Mouse (Mus musculus): Measurements from ENCODE around the gene Olfr441.
"Not testable (repeated sequence)": the region's sequence is repeated elsewhere in the genome, so short reads cannot be mapped to it uniquely, and the experiment has no call there.

DNA sequence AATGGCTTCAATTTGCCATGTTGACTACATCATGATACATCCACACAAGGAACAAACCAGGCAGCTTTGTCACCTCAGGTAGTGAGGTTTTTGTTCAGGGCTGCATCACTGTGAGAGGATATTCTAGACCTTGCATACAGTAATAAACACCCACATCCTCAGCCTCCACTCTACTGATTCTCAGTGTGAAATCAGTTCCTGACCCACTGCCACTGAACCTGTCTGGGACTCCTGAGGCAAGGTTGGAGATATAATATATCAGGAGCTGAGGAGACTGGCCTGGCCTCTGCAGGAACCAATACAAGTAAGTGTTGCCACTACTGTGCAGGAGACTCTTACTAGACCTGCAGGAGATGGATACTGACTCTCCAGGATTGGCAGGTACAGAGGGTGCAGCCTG is 24.8 kb upstream of the Olfr441 start:
- not testable (repeated sequence) for TF ChIP-seq CTCF (IDR thresholded peaks at IDR 0.05; ENCODE audit: borderline replicate concordance, extremely low read depth, insufficient read depth, insufficient read length); POLR2A (IDR thresholded peaks at IDR 0.05; ENCODE audit: borderline replicate concordance, extremely low read depth, insufficient read depth, insufficient read length, poor library complexity, severe bottlenecking)

Measured in brain, embryonic 14.5 days (tissue).